Mouse (Mus musculus) forebrain, embryonic 10.5 days (tissue): Measurements from ENCODE around the gene Tmem243. TPM values are rescaled to one million over a fixed set of nuclear protein-coding genes. Genes with fewer than 3 reads are reported as not detected.
A peak's percentile ranks its signal among the peaks of the same experiment; 100 is the strongest.

Experiments used
- DNase-seq: peaks from one replicate; pipeline ENCODE4 v3.0.0-alpha.2; 2017; ENCODE audit warnings: low spot score; ENCODE audit errors: extremely low spot score
- H3K27ac ChIP-seq: fragments of 300-500 bp; sonication (generic); 2 replicates; pipeline ENCODE4 v1.5.1; 2016; ENCODE audit warnings: mild to moderate bottlenecking
- H3K27me3 ChIP-seq: fragments of 300-500 bp; sonication (generic); 2 replicates; pipeline ENCODE4 v1.6.1; 2016; ENCODE audit warnings: mild to moderate bottlenecking; ENCODE audit not compliant: poor library complexity, severe bottlenecking
- H3K36me3 ChIP-seq: fragments of 300-500 bp; sonication (generic); replicated peaks from 2 replicates; pipeline ENCODE4 v1.6.1; 2016; ENCODE audit warnings: mild to moderate bottlenecking, moderate library complexity
- H3K4me1 ChIP-seq: fragments of 300-500 bp; sonication (generic); 2 replicates; pipeline ENCODE4 v1.6.1; 2016
- H3K4me3 ChIP-seq: fragments of 300-500 bp; sonication (generic); 2 replicates; pipeline ENCODE4 v1.5.1; 2016; ENCODE audit warnings: mild to moderate bottlenecking, moderate library complexity
- H3K9me3 ChIP-seq: fragments of 300-500 bp; sonication (generic); 2 replicates; pipeline ENCODE4 v1.6.1; 2016; ENCODE audit warnings: mild to moderate bottlenecking, moderate library complexity
- WGBS: fragments of 180-500 bp; shearing (Covaris S2); methylation state at CpG from one replicate; pipeline ENCODE4 v1.1.7; 2016; 5-methylcytosine and 5-hydroxymethylcytosine counted together
- polyA plus RNA-seq: library from polyadenylated mRNA; unstranded; fragments of >200 nt; fragmentation: Nextera tagmentation; extraction: Ambion mirVana; gene quantifications from 2 replicates; pipeline ENCODE4 v1.2.1, GENCODE M21; 2016

Tmem243 gene
- polyA plus RNA-seq, 1 experiment from 2014 or later: 22.7 TPM

GRCm38 (mm10) chr5:9111759-9112158 is 11.3 kb downstream of the Tmem243 start:
- no peaks in the 10 kb centered on the region for H3K9me3 ChIP-seq
- H3K27me3 ChIP-seq: no peaks in the 10 kb centered on the region
- peaks cover 16% of the 10 kb centered on the region for H3K36me3 ChIP-seq
- 24% methylated on average over 5 of the region's 5 CpGs for WGBS
- no peaks in the 10 kb centered on the region for H3K4me1 ChIP-seq
- H3K4me3 ChIP-seq: no peak overlapping the region
- DNase-seq: peak; percentile 44
- no peak overlapping the region for H3K27ac ChIP-seq

GRCm38 (mm10) chr5:9114162-9114561 is 13.7 kb downstream of the Tmem243 start:
- Histone ChIP-seq H3K36me3 (peaks cover 38% of the 10 kb centered on the region), H3K9me3 (no peaks in the 10 kb centered on the region), H3K4me1 (no peaks in the 10 kb centered on the region), H3K4me3 (no peak overlapping the region), H3K27me3 (no peaks in the 10 kb centered on the region), H3K27ac (no peak overlapping the region)
- no peak for DNase-seq
- 63% methylated on average over 6 of the region's 6 CpGs for WGBS

GRCm38 (mm10) chr5:9124134-9124533 is 23.7 kb downstream of the Tmem243 start:
- no peak for DNase-seq
- no peak overlapping the region for H3K27ac ChIP-seq
- no peaks in the 10 kb centered on the region for H3K4me1 ChIP-seq
- WGBS: 87% methylated on average over 2 of the region's 2 CpGs
- no peaks in the 10 kb centered on the region for H3K9me3 ChIP-seq
- no peaks in the 10 kb centered on the region for H3K27me3 ChIP-seq
- no peak overlapping the region for H3K4me3 ChIP-seq
- H3K36me3 ChIP-seq: peaks cover 99% of the 10 kb centered on the region

- H3K4me3 ChIP-seq: no peak overlapping the region
- DNase-seq: no peak
- WGBS: 93% methylated on average over 12 of the region's 12 CpGs
- no peaks in the 10 kb centered on the region for H3K9me3 ChIP-seq
- H3K4me1 ChIP-seq: no peaks in the 10 kb centered on the region
- peaks cover 85% of the 10 kb centered on the region for H3K36me3 ChIP-seq
- H3K27ac ChIP-seq: no peak overlapping the region
- H3K27me3 ChIP-seq: no peaks in the 10 kb centered on the region
These were observed 28.1 kb downstream of the Tmem243 start for GRCm38 (mm10) chr5:9128566-9128965.

GRCm38 (mm10) chr5:9131786-9132185 is 31.3 kb downstream of the Tmem243 start:
- Histone ChIP-seq H3K4me1 (no peaks in the 10 kb centered on the region), H3K4me3 (no peak overlapping the region), H3K36me3 (peaks cover 79% of the 10 kb centered on the region), H3K27ac (no peak overlapping the region), H3K9me3 (no peaks in the 10 kb centered on the region), H3K27me3 (no peaks in the 10 kb centered on the region)
- WGBS: 89% methylated on average over 7 of the region's 7 CpGs
- no peak for DNase-seq

GRCm38 (mm10) chr5:9135588-9135987 is 35.1 kb downstream of the Tmem243 start:
- Histone ChIP-seq H3K27ac (no peak overlapping the region), H3K4me1 (no peaks in the 10 kb centered on the region), H3K9me3 (no peaks in the 10 kb centered on the region), H3K27me3 (no peaks in the 10 kb centered on the region), H3K36me3 (peaks cover 76% of the 10 kb centered on the region), H3K4me3 (no peak overlapping the region)
- DNase-seq: no peak
- 93% methylated on average over 3 of the region's 3 CpGs for WGBS

- 92% methylated on average over 8 of the region's 8 CpGs for WGBS
- Histone ChIP-seq H3K27ac (no peak overlapping the region), H3K9me3 (no peaks in the 10 kb centered on the region), H3K4me3 (no peak overlapping the region), H3K27me3 (no peaks in the 10 kb centered on the region), H3K4me1 (no peaks in the 10 kb centered on the region), H3K36me3 (peaks cover 85% of the 10 kb centered on the region)
- no peak for DNase-seq
These were observed 40.3 kb downstream of the Tmem243 start for GRCm38 (mm10) chr5:9140724-9141123.

GRCm38 (mm10) chr5:9142376-9142775 is 41.9 kb downstream of the Tmem243 start:
- Histone ChIP-seq H3K4me3 (no peak overlapping the region), H3K36me3 (peaks cover 84% of the 10 kb centered on the region), H3K27ac (no peak overlapping the region), H3K27me3 (no peaks in the 10 kb centered on the region), H3K9me3 (no peaks in the 10 kb centered on the region), H3K4me1 (no peaks in the 10 kb centered on the region)
- 89% methylated on average over 6 of the region's 6 CpGs for WGBS
- no peak for DNase-seq

- WGBS: 93% methylated on average over 8 of the region's 8 CpGs
- DNase-seq: no peak
These were observed 48.9 kb downstream of the Tmem243 start for GRCm38 (mm10) chr5:9149273-9149850.

GRCm38 (mm10) chr5:9156746-9157145 is 56.3 kb downstream of the Tmem243 start:
- H3K27ac ChIP-seq: no peak overlapping the region
- no peak overlapping the region for H3K4me3 ChIP-seq
- DNase-seq: no peak
- H3K27me3 ChIP-seq: no peaks in the 10 kb centered on the region
- peaks cover 45% of the 10 kb centered on the region for H3K36me3 ChIP-seq
- H3K9me3 ChIP-seq: no peaks in the 10 kb centered on the region
- peaks cover 13% of the 10 kb centered on the region for H3K4me1 ChIP-seq

More at GRCm38 (mm10) chr5:9149273-9149850, 48.9 kb downstream of the Tmem243 start:
- H3K4me1 ChIP-seq: no peaks in the 10 kb centered on the region
- H3K9me3 ChIP-seq: no peaks in the 10 kb centered on the region
- no peaks in the 10 kb centered on the region for H3K27me3 ChIP-seq
- peaks cover 91% of the 10 kb centered on the region for H3K36me3 ChIP-seq
- no peak overlapping the region for H3K27ac ChIP-seq
- no peak overlapping the region for H3K4me3 ChIP-seq

GRCm38 (mm10) chr5:9157336-9157735 is 56.9 kb downstream of the Tmem243 start:
- H3K4me3 ChIP-seq: no peak overlapping the region
- DNase-seq: no peak
- H3K27ac ChIP-seq: no peak overlapping the region
- H3K9me3 ChIP-seq: no peaks in the 10 kb centered on the region
- peaks cover 39% of the 10 kb centered on the region for H3K36me3 ChIP-seq
- 100% methylated on average over 1 of the region's 1 CpGs for WGBS
- H3K4me1 ChIP-seq: peaks cover 16% of the 10 kb centered on the region
- no peaks in the 10 kb centered on the region for H3K27me3 ChIP-seq

- WGBS: under 1% methylated on average over 55 of the region's 55 CpGs
- DNase-seq: peak; percentile 62
- H3K4me1 ChIP-seq: peaks cover 21% of the 10 kb centered on the region
These were observed 60.5 kb downstream of the Tmem243 start for GRCm38 (mm10) chr5:9160831-9161455.

GRCm38 (mm10) chr5:9161456-9162041 is 61.1 kb downstream of the Tmem243 start, which contains the start of gene Dmtf1:
TSS of gene Dmtf1 (minus strand) at chr5:9161776.
- under 1% methylated on average over 64 of the region's 64 CpGs for WGBS
- H3K36me3 ChIP-seq: peaks cover 18% of the 10 kb centered on the region
- peak within 1 kb of the TSS; percentile 99 for H3K27ac ChIP-seq
- peaks cover 21% of the 10 kb centered on the region for H3K4me1 ChIP-seq
- H3K4me3 ChIP-seq: peak within 1 kb of the TSS; percentile 94
- no peaks in the 10 kb centered on the region for H3K27me3 ChIP-seq
- DNase-seq: peak; percentile 93
- H3K9me3 ChIP-seq: no peaks in the 10 kb centered on the region

More at GRCm38 (mm10) chr5:9160831-9161455, 60.5 kb downstream of the Tmem243 start:
- Histone ChIP-seq H3K36me3 (peaks cover 20% of the 10 kb centered on the region), H3K9me3 (no peaks in the 10 kb centered on the region), H3K27ac (peak overlapping the region; percentile 99), H3K4me3 (peak overlapping the region; percentile 94), H3K27me3 (no peaks in the 10 kb centered on the region)
